Mouse (Mus musculus) liver, postnatal 0 days (tissue): Measurements from ENCODE around the gene Acad9.

Source experiments
- CTCF ChIP-seq: sonication (generic); IDR thresholded peaks from 2 replicates; pipeline ENCODE4 v1.5.1; 2016; ENCODE audit warnings: antibody characterized with exemption, low read depth
- EP300 ChIP-seq: IDR thresholded peaks from 2 replicates; pipeline ENCODE4 v1.6.1; 2016; ENCODE audit warnings: antibody characterized with exemption, low read depth, mild to moderate bottlenecking

DNA sequence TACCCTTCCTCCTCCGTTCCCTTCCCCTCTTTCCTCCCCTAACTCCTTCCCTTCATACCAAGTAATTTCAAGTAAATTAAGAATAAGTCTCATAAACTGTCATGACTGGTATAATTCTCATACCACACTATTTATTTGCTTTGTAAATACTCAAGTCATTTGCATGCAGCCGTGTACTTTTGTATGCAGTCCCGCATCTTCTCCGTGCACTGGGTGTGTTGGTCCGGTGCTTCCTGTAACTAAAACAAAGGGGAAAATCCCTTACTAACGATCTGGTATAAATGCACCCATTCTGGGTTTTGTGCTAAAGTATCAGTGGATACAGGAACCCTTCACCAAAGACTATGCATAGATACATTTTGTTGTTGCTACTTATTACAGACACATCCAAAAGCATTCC is 40.0 kb upstream of the Acad9 start:
- TF ChIP-seq CTCF (no peak), EP300 (no peak)
